Comparison of ENCODE assay signal across 8 mouse cellular contexts in genomic region chr2:18800646-18801251, GRCm38 (mm10).
DNase-seq lines count a peak whose midpoint lies in the region; ATAC-seq and TF ChIP-seq lines count a peak whose summit lies in the region.

No protein-coding gene starts in this region.

- H3K27me3 ChIP-seq in embryonic facial prominence, embryonic 13.5 days = peaks cover 73% of the 10 kb centered on the region
- H3K27me3 ChIP-seq in neural tube, embryonic 14.5 days (ENCODE audit: control insufficient read depth, insufficient read depth, low read length) = no peaks in the 10 kb centered on the region

- peak in 1 of 2 experiments; percentile 17 for DNase-seq in left cerebral cortex, adult 2 months (ENCODE audit: extremely low spot score in 1 of 2, low spot score in 2 of 2)
- no peak for DNase-seq in left cerebral cortex, postnatal 10 days (ENCODE audit: extremely low spot score in 1 of 2, low spot score in 2 of 2)
- DNase-seq in induced T-regulatory cell, adult 2 months (ENCODE audit: low read depth) = peak; percentile 22
- no peak for DNase-seq in adrenal gland, postnatal 10 days
- no peak for DNase-seq in adipocyte (ENCODE audit: low spot score)
- DNase-seq in layer of hippocampus, postnatal 10 days (ENCODE audit: low spot score in 2 of 2) = no peak

- intact Hi-C loops in left cerebral cortex, adult 2 months (cut with DNase I) = loop anchor here (2.0 kb wide), 1 partner anchor 32 kb away; no protein-coding TSS in a partner anchor
- intact Hi-C loops in left cerebral cortex, postnatal 10 days (cut with DNase I) = no loop called here

- H3K4me2 ChIP-seq in embryonic facial prominence, embryonic 13.5 days = peak overlapping the region; percentile 74
- peak overlapping the region; percentile 62 for H3K4me2 ChIP-seq in neural tube, embryonic 14.5 days (ENCODE audit: low read depth, low read length)

- no peaks in the 10 kb centered on the region for H3K36me3 ChIP-seq in embryonic facial prominence, embryonic 13.5 days
- no peaks in the 10 kb centered on the region for H3K36me3 ChIP-seq in neural tube, embryonic 14.5 days (ENCODE audit: control insufficient read depth, insufficient read depth, low read length)

- peak overlapping the region; percentile 53 for H3K4me3 ChIP-seq in left cerebral cortex, adult 2 months
- peak overlapping the region; percentile 46 for H3K4me3 ChIP-seq in embryonic facial prominence, embryonic 13.5 days
- peak overlapping the region; percentile 38 for H3K4me3 ChIP-seq in neural tube, embryonic 14.5 days (ENCODE audit: low read depth, low read length)

- ATAC-seq in embryonic facial prominence, embryonic 13.5 days (ENCODE audit: insufficient number of reproducible peaks, insufficient read depth, low FRiP score, low TSS enrichment, low read depth) = no peak
- peak; percentile 9 for ATAC-seq in neural tube, embryonic 14.5 days (ENCODE audit: low read depth)

- no peaks in the 10 kb centered on the region for H3K9me3 ChIP-seq in embryonic facial prominence, embryonic 13.5 days
- no peaks in the 10 kb centered on the region for H3K9me3 ChIP-seq in neural tube, embryonic 14.5 days (ENCODE audit: control insufficient read depth, low read length)

- peak overlapping the region; percentile 88 for H3K27ac ChIP-seq in left cerebral cortex, adult 2 months
- no peak overlapping the region for H3K27ac ChIP-seq in embryonic facial prominence, embryonic 13.5 days
- peak overlapping the region; percentile 88 for H3K27ac ChIP-seq in neural tube, embryonic 14.5 days (ENCODE audit: low read depth, low read length)

- under 1% methylated on average over 24 of the region's 24 CpGs for WGBS in embryonic facial prominence, embryonic 13.5 days
- WGBS in neural tube, embryonic 14.5 days = 2% methylated on average over 24 of the region's 24 CpGs

- H3K9ac ChIP-seq in embryonic facial prominence, embryonic 13.5 days = peak overlapping the region; percentile 63
- peak overlapping the region; percentile 63 for H3K9ac ChIP-seq in neural tube, embryonic 14.5 days (replicated peaks; ENCODE audit: low read depth, low read length)

- H3K4me1 ChIP-seq in embryonic facial prominence, embryonic 13.5 days = peaks cover 26% of the 10 kb centered on the region
- H3K4me1 ChIP-seq in neural tube, embryonic 14.5 days (ENCODE audit: control insufficient read depth, insufficient read depth, low read length) = peaks cover 19% of the 10 kb centered on the region

- TF ChIP-seq CTCF in left cerebral cortex, adult 2 months (IDR thresholded peaks at IDR 0.05) = no peak
